ENCODE assay signal across 18 mouse cellular contexts in genomic region chr1:89939596-89939960, GRCm38 (mm10). TPM values are rescaled to one million over a fixed set of nuclear protein-coding genes. Genes with fewer than 3 reads are reported as not detected.
ATAC-seq and TF ChIP-seq lines count a peak whose summit lies in the region.
"Had no signal": no experiment of that assay in that cellular context is flagged by ENCODE, and none has a peak within 500 bp of the region (broad histone marks: within the 10 kb centered on the region; RNA-seq: fewer than 3 reads in every experiment).

No protein-coding gene starts in this region.

- 26% methylated on average over 16 of the region's 16 CpGs for WGBS in intestine, embryonic 16.5 days
- 37% methylated on average over 16 of the region's 16 CpGs for WGBS in intestine, postnatal 0 days

- peaks cover 11% of the 10 kb centered on the region for H3K4me1 ChIP-seq in intestine, embryonic 16.5 days (ENCODE audit: control insufficient read depth, insufficient read depth, low read length)
- H3K4me1 ChIP-seq in intestine, postnatal 0 days (replicated peaks; ENCODE audit: control insufficient read depth, insufficient read depth, low read length) = 0 out of 2 replicates have a peak, but pooled peaks cover 4% of the 10 kb centered on the region
- H3K4me1 ChIP-seq in megakaryocyte, embryonic 14.5 days = peaks cover 73% of the 10 kb centered on the region

- 0 out of 2 replicates have a peak overlapping the region, but pooled peaks have one; percentile 53 for H3K4me2 ChIP-seq in intestine, embryonic 16.5 days (ENCODE audit: low read depth, low read length)
- H3K4me2 ChIP-seq in intestine, postnatal 0 days (replicated peaks; ENCODE audit: low read depth) = no peak overlapping the region

- H3K4me3 ChIP-seq in intestine, embryonic 16.5 days (ENCODE audit: low read length) = no peak overlapping the region
- no peak overlapping the region for H3K4me3 ChIP-seq in intestine, postnatal 0 days (ENCODE audit: low read depth, low read length)
- H3K4me3 ChIP-seq in megakaryocyte, embryonic 14.5 days (replicated peaks) = peak overlapping the region; percentile 89

- peaks cover 77% of the 10 kb centered on the region for H3K27me3 ChIP-seq in intestine, embryonic 16.5 days (replicated peaks; ENCODE audit: control insufficient read depth, insufficient read depth, low read length)
- peaks cover 97% of the 10 kb centered on the region for H3K27me3 ChIP-seq in intestine, postnatal 0 days (replicated peaks; ENCODE audit: control insufficient read depth, insufficient read depth, low read length)
- peaks cover 11% of the 10 kb centered on the region for H3K27me3 ChIP-seq in megakaryocyte, embryonic 14.5 days (replicated peaks)
- H3K27me3 ChIP-seq: CH12.LX had no signal

- H3K36me3 ChIP-seq in intestine, embryonic 16.5 days (ENCODE audit: control insufficient read depth, insufficient read depth, low read length) = no peaks in the 10 kb centered on the region
- H3K36me3 ChIP-seq in intestine, postnatal 0 days (ENCODE audit: control insufficient read depth, insufficient read depth) = no peaks in the 10 kb centered on the region
- peaks cover 17% of the 10 kb centered on the region for H3K36me3 ChIP-seq in megakaryocyte, embryonic 14.5 days (replicated peaks; ENCODE audit: low read length)
- H3K36me3 ChIP-seq: embryonic facial prominence, embryonic 12.5 days; kidney, embryonic 15.5 days had no signal

- no peak overlapping the region for H3K9ac ChIP-seq in intestine, embryonic 16.5 days (ENCODE audit: low read depth, low read length)
- no peak overlapping the region for H3K9ac ChIP-seq in intestine, postnatal 0 days (ENCODE audit: low read depth, low read length)
- H3K9ac ChIP-seq: embryonic facial prominence, embryonic 12.5 days; forebrain, postnatal 0 days; kidney, embryonic 15.5 days; liver, embryonic 14.5 days had no signal

- TF ChIP-seq CTCF in intestine, postnatal 0 days (IDR thresholded peaks at IDR 0.05; ENCODE audit: low read depth) = no peak

- peak; percentile 3; the same call in 1 of the 2 replicates for ATAC-seq in intestine, embryonic 16.5 days
- ATAC-seq in intestine, postnatal 0 days = no peak
- no peak for ATAC-seq in megakaryocyte, adult 5-6 weeks (ENCODE audit: poor library complexity, severe bottlenecking)
- peak; percentile 24 for ATAC-seq in common myeloid progenitor, adult 5-6 weeks (replicated peaks; ENCODE audit: low read depth, poor library complexity, severe bottlenecking)
- peak; percentile 10; the same call in 1 of the 2 replicates for ATAC-seq in megakaryocyte progenitor cell, adult 5-6 weeks (replicated peaks; ENCODE audit: poor library complexity)
- no peak for ATAC-seq in monocyte, adult 5-6 weeks (replicated peaks; ENCODE audit: insufficient number of reproducible peaks, low FRiP score, low TSS enrichment, poor library complexity, severe bottlenecking)
- ATAC-seq: forebrain, postnatal 0 days; hindbrain, embryonic 16.5 days; midbrain, embryonic 16.5 days had no signal

- H3K9me3 ChIP-seq in intestine, embryonic 16.5 days (ENCODE audit: control insufficient read depth, low read length) = no peaks in the 10 kb centered on the region
- H3K9me3 ChIP-seq in intestine, postnatal 0 days (ENCODE audit: control insufficient read depth) = no peaks in the 10 kb centered on the region
- H3K9me3 ChIP-seq in megakaryocyte, embryonic 14.5 days = no peaks in the 10 kb centered on the region
- H3K9me3 ChIP-seq: embryonic facial prominence, embryonic 12.5 days; kidney, embryonic 15.5 days had no signal

- no peak overlapping the region for H3K27ac ChIP-seq in intestine, embryonic 16.5 days (ENCODE audit: low read length)
- no peak overlapping the region for H3K27ac ChIP-seq in intestine, postnatal 0 days (ENCODE audit: low read depth, low read length)
- H3K27ac ChIP-seq: embryonic facial prominence, embryonic 12.5 days; kidney, embryonic 15.5 days; liver, embryonic 14.5 days had no signal

RNA-seq across cellular contexts. Expression of gene Gbx2, which starts 8.6 kb away (rescaled TPM):
- 0.07 and 0.09 TPM in 2 replicates for polyA plus RNA-seq in intestine, embryonic 16.5 days (2015; fragmentation: Nextera tagmentation; extraction: Ambion mirVana)
- 0.08 and 0.16 TPM in 2 replicates for polyA plus RNA-seq in intestine, postnatal 0 days (2015; fragmentation: Nextera tagmentation; extraction: Ambion mirVana)
- 68.4 and 75.9 TPM in 2 replicates for polyA plus RNA-seq in megakaryocyte, embryonic 14.5 days (2012; ENCODE audit: insufficient read depth, low replicate concordance)
- not detected in 2 replicates for total RNA-seq in megakaryocyte, adult 5-6 weeks (2015)
- total RNA-seq in megakaryocyte, adult 5-6 weeks (2017) = not detected in 2 replicates
- 4.7 and 8.2 TPM in 2 replicates for total RNA-seq in common myeloid progenitor, adult 5-6 weeks (2017)
- 1.0 TPM in 2 replicates for total RNA-seq in megakaryocyte progenitor cell, adult 5-6 weeks (2015)
- 0.12 and 0.98 TPM in 2 replicates for total RNA-seq in megakaryocyte progenitor cell, adult 5-6 weeks (2017)
- not detected in 3 replicates for total RNA-seq in monocyte, adult 5-6 weeks (2017)
- total RNA-seq: adrenal gland, postnatal 14 days; CH12.LX; gastrocnemius, postnatal 14 days; heart, adult 18-20 months; heart, postnatal 36 days had no signal

Comparison
In these comparisons a context has a peak if more than half of its experiments do, and no peak if none do; other contexts are left out.
1. ATAC-seq: peak in intestine, embryonic 16.5 days (single experiment), common myeloid progenitor, adult 5-6 weeks (single experiment) and megakaryocyte progenitor cell, adult 5-6 weeks (single experiment); none in intestine, postnatal 0 days (single experiment), megakaryocyte, adult 5-6 weeks (single experiment) and monocyte, adult 5-6 weeks (single experiment).